Mouse (Mus musculus) G1E-ER4 (cell line): Measurements from ENCODE around the gene Rftn1. TPM values are rescaled to one million over a fixed set of nuclear protein-coding genes. Genes with fewer than 3 reads are reported as not detected.

Experiments used
- GATA1 ChIP-seq: IDR thresholded peaks from one replicate; pipeline ENCODE4 v1.8.0; 2012; ENCODE audit warnings: low read length, inconsistent platforms
- polyA plus RNA-seq: library from polyadenylated mRNA; stranded (reverse); fragments of >175 nt; gene quantifications from 2 replicates; pipeline ENCODE4 v1.2.3, GENCODE M21; 2012

Rftn1 gene
- polyA plus RNA-seq, 1 experiment = not detected

- TF ChIP-seq GATA1 = no peak
Measured at GRCm38 (mm10) chr17:50185083-50185482, 5.4 kb downstream of the Rftn1 start.

GRCm38 (mm10) chr17:50184217-50185038, 6.0 kb downstream of the Rftn1 start:
- TF ChIP-seq GATA1 = no peak

GRCm38 (mm10) chr17:50183300-50183699, 7.2 kb downstream of the Rftn1 start:
- no peak for TF ChIP-seq GATA1

- TF ChIP-seq GATA1 = no peak
Measured at GRCm38 (mm10) chr17:50182542-50182951, 7.9 kb downstream of the Rftn1 start.

- no peak for TF ChIP-seq GATA1
Measured at GRCm38 (mm10) chr17:50180899-50181570, 9.4 kb downstream of the Rftn1 start.

GRCm38 (mm10) chr17:50173776-50174175, 16.7 kb downstream of the Rftn1 start:
- TF ChIP-seq GATA1 = no peak

- TF ChIP-seq GATA1 = no peak
Measured at GRCm38 (mm10) chr17:50173368-50173767, 17.1 kb downstream of the Rftn1 start.

- no peak for TF ChIP-seq GATA1
Measured at GRCm38 (mm10) chr17:50172795-50173194, 17.7 kb downstream of the Rftn1 start.

- TF ChIP-seq GATA1 = no peak
Measured at GRCm38 (mm10) chr17:50170935-50171545, 19.4 kb downstream of the Rftn1 start.

- no peak for TF ChIP-seq GATA1
Measured at GRCm38 (mm10) chr17:50169946-50170427, 20.5 kb downstream of the Rftn1 start.

GRCm38 (mm10) chr17:50160904-50161805, 29.3 kb downstream of the Rftn1 start:
- TF ChIP-seq GATA1 = no peak

- no peak for TF ChIP-seq GATA1
Measured at GRCm38 (mm10) chr17:50160357-50160756, 30.1 kb downstream of the Rftn1 start.

- no peak for TF ChIP-seq GATA1
Measured at GRCm38 (mm10) chr17:50159816-50160215, 30.7 kb downstream of the Rftn1 start.

GRCm38 (mm10) chr17:50158565-50158964, 31.9 kb downstream of the Rftn1 start:
- TF ChIP-seq GATA1 = no peak
